Mouse (Mus musculus) neural tube, embryonic 13.5 days (tissue): Measurements from ENCODE around the gene Gm28051. TPM values are rescaled to one million over a fixed set of nuclear protein-coding genes. Genes with fewer than 3 reads are reported as not detected.

ENCODE experiments used
- ATAC-seq: fragments of 200-750 bp; cut with Nextera tagmentation; 2 replicates; pipeline ENCODE4 v1.8.0; 2017; ENCODE audit warnings: low read depth, mild to moderate bottlenecking, moderate TSS enrichment, moderate library complexity
- H3K27ac ChIP-seq: fragments of 300-500 bp; sonication (generic); replicated peaks from 2 replicates; pipeline ENCODE4 v1.5.1; 2015; ENCODE audit warnings: moderate library complexity, mild to moderate bottlenecking, inconsistent platforms
- H3K27me3 ChIP-seq: fragments of 300-500 bp; sonication (generic); 2 replicates; pipeline ENCODE4 v1.6.1; 2015; ENCODE audit warnings: mild to moderate bottlenecking, inconsistent platforms
- H3K36me3 ChIP-seq: fragments of 300-500 bp; sonication (generic); 2 replicates; pipeline ENCODE4 v1.6.1; 2015; ENCODE audit warnings: mild to moderate bottlenecking, inconsistent platforms
- H3K4me1 ChIP-seq: fragments of 300-500 bp; sonication (generic); replicated peaks from 2 replicates; pipeline ENCODE4 v1.6.1; 2015; ENCODE audit warnings: inconsistent platforms
- H3K4me2 ChIP-seq: fragments of 300-500 bp; sonication (generic); 2 replicates; pipeline ENCODE4 v1.6.1; 2015; ENCODE audit warnings: inconsistent platforms, mild to moderate bottlenecking, moderate library complexity
- H3K4me3 ChIP-seq: fragments of 300-500 bp; sonication (generic); 2 replicates; pipeline ENCODE4 v1.5.1; 2015; ENCODE audit warnings: mild to moderate bottlenecking, inconsistent platforms
- H3K9ac ChIP-seq: fragments of 300-500 bp; sonication (generic); 2 replicates; pipeline ENCODE4 v1.6.1; 2015; ENCODE audit warnings: moderate library complexity, mild to moderate bottlenecking, inconsistent platforms
- H3K9me3 ChIP-seq: fragments of 300-500 bp; sonication (generic); 2 replicates; pipeline ENCODE4 v1.6.1; 2016; ENCODE audit warnings: inconsistent platforms
- whole genome bisulfite sequencing: fragments of 180-500 bp; shearing (Covaris S2); methylation state at CpG from one replicate; pipeline ENCODE4 v1.1.7; 2015; 5-methylcytosine and 5-hydroxymethylcytosine counted together
- polyA plus RNA-seq: library from polyadenylated mRNA; unstranded; fragments of >200 nt; fragmentation: Nextera tagmentation; extraction: Ambion mirVana; gene quantifications from 2 replicates; pipeline ENCODE4 v1.2.1, GENCODE M21; 2015

Gene Gm28051
- polyA plus RNA-seq, 1 experiment from 2014 or later: not detected

- Histone ChIP-seq H3K36me3 (no peaks in the 10 kb centered on the region), H3K4me2 (peak overlapping the region; percentile 71), H3K4me3 (peak overlapping the region; percentile 64), H3K27me3 (no peaks in the 10 kb centered on the region; the same call in 1 of the 2 replicates), H3K9ac (peak overlapping the region; percentile 83), H3K9me3 (no peaks in the 10 kb centered on the region), H3K4me1 (peaks cover 73% of the 10 kb centered on the region), H3K27ac (peak overlapping the region; percentile 67)
- 5% methylated on average over 4 of the region's 4 CpGs for WGBS
- ATAC-seq: no peak
These were observed 54.5 kb downstream of the Gm28051 start for GRCm38 (mm10) chr12:102703111-102703412.

GRCm38 (mm10) chr12:102702356-102703110 is 55.0 kb downstream of the Gm28051 start:
- peak overlapping the region; percentile 64 for H3K4me3 ChIP-seq

GRCm38 (mm10) chr12:102701691-102702207 is 55.8 kb downstream of the Gm28051 start:
- Histone ChIP-seq H3K27ac (peak overlapping the region; percentile 67; the same call in 1 of the 2 replicates), H3K4me1 (peaks cover 86% of the 10 kb centered on the region), H3K4me2 (peak overlapping the region; percentile 71), H3K27me3 (no peaks in the 10 kb centered on the region), H3K36me3 (no peaks in the 10 kb centered on the region), H3K4me3 (0 out of 2 replicates have a peak overlapping the region, but pooled peaks have one; percentile 64), H3K9me3 (no peaks in the 10 kb centered on the region), H3K9ac (0 out of 2 replicates have a peak overlapping the region, but pooled peaks have one; percentile 17)
- 94% methylated on average over 5 of the region's 5 CpGs for WGBS
- ATAC-seq: no peak

More at GRCm38 (mm10) chr12:102702356-102703110, 55.0 kb downstream of the Gm28051 start:
- Histone ChIP-seq H3K4me2 (peak overlapping the region; percentile 71), H3K36me3 (no peaks in the 10 kb centered on the region), H3K27ac (peak overlapping the region; percentile 67), H3K9ac (peak overlapping the region; percentile 83), H3K9me3 (no peaks in the 10 kb centered on the region), H3K27me3 (no peaks in the 10 kb centered on the region; the same call in 1 of the 2 replicates), H3K4me1 (peaks cover 78% of the 10 kb centered on the region)
- 1% methylated on average over 15 of the region's 15 CpGs for WGBS
- ATAC-seq: no peak

- ATAC-seq: no peak
- Histone ChIP-seq H3K27me3 (no peaks in the 10 kb centered on the region), H3K4me1 (peaks cover 88% of the 10 kb centered on the region), H3K36me3 (no peaks in the 10 kb centered on the region), H3K27ac (peak overlapping the region; percentile 25; the same call in 1 of the 2 replicates), H3K4me2 (no peak overlapping the region), H3K9ac (no peak overlapping the region), H3K4me3 (no peak overlapping the region), H3K9me3 (no peaks in the 10 kb centered on the region)
- 63% methylated on average over 12 of the region's 12 CpGs for WGBS
These were observed 57.1 kb downstream of the Gm28051 start for GRCm38 (mm10) chr12:102700453-102700852.

- 19% methylated on average over 1 of the region's 1 CpGs for WGBS
These were observed 58.4 kb downstream of the Gm28051 start for GRCm38 (mm10) chr12:102699156-102699555.

GRCm38 (mm10) chr12:102698089-102698684 is 59.4 kb downstream of the Gm28051 start:
- Histone ChIP-seq H3K27ac (peak overlapping the region; percentile 55), H3K9me3 (no peaks in the 10 kb centered on the region), H3K4me2 (no peak overlapping the region), H3K27me3 (no peaks in the 10 kb centered on the region), H3K4me1 (peaks cover 85% of the 10 kb centered on the region), H3K36me3 (no peaks in the 10 kb centered on the region), H3K9ac (0 out of 2 replicates have a peak overlapping the region, but pooled peaks have one; percentile 13), H3K4me3 (no peak overlapping the region)
- 0 out of 2 replicates have a peak, but pooled peaks have one; percentile 21 for ATAC-seq
- 0% methylated on average over 1 of the region's 1 CpGs for WGBS

More at GRCm38 (mm10) chr12:102699156-102699555, 58.4 kb downstream of the Gm28051 start:
- Histone ChIP-seq H3K9ac (peak overlapping the region; percentile 13; the same call in 1 of the 2 replicates), H3K27ac (peak overlapping the region; percentile 55; the same call in 1 of the 2 replicates), H3K4me1 (peaks cover 95% of the 10 kb centered on the region), H3K36me3 (no peaks in the 10 kb centered on the region), H3K9me3 (no peaks in the 10 kb centered on the region), H3K27me3 (no peaks in the 10 kb centered on the region), H3K4me3 (no peak overlapping the region), H3K4me2 (no peak overlapping the region)
- ATAC-seq: no peak

- no peaks in the 10 kb centered on the region for H3K27me3 ChIP-seq
- H3K36me3 ChIP-seq: no peaks in the 10 kb centered on the region
- 77% methylated on average over 7 of the region's 7 CpGs for WGBS
- no peaks in the 10 kb centered on the region for H3K9me3 ChIP-seq
- H3K4me2 ChIP-seq: no peak overlapping the region
- H3K27ac ChIP-seq: peak overlapping the region; percentile 55; the same call in 1 of the 2 replicates
- ATAC-seq: no peak
- peaks cover 77% of the 10 kb centered on the region for H3K4me1 ChIP-seq
- no peak overlapping the region; the same call in 1 of the 2 replicates for H3K9ac ChIP-seq
- no peak overlapping the region for H3K4me3 ChIP-seq
These were observed 60.2 kb downstream of the Gm28051 start for GRCm38 (mm10) chr12:102697381-102697780.

- whole genome bisulfite sequencing: 87% methylated on average over 14 of the region's 14 CpGs
- Histone ChIP-seq H3K4me2 (no peak overlapping the region), H3K4me3 (no peak overlapping the region), H3K27me3 (no peaks in the 10 kb centered on the region), H3K27ac (no peak overlapping the region), H3K36me3 (no peaks in the 10 kb centered on the region), H3K9me3 (no peaks in the 10 kb centered on the region), H3K9ac (no peak overlapping the region), H3K4me1 (peaks cover 73% of the 10 kb centered on the region)
- no peak for ATAC-seq
These were observed 60.8 kb downstream of the Gm28051 start for GRCm38 (mm10) chr12:102696635-102697354.

GRCm38 (mm10) chr12:102695369-102696239 is 62.0 kb downstream of the Gm28051 start:
- no peak overlapping the region for H3K4me3 ChIP-seq
- no peak for ATAC-seq
- H3K9me3 ChIP-seq: no peaks in the 10 kb centered on the region
- WGBS: 60% methylated on average over 18 of the region's 18 CpGs
- peak overlapping the region; percentile 38; the same call in 1 of the 2 replicates for H3K27ac ChIP-seq
- H3K4me2 ChIP-seq: no peak overlapping the region
- H3K27me3 ChIP-seq: no peaks in the 10 kb centered on the region
- H3K9ac ChIP-seq: no peak overlapping the region; the same call in 1 of the 2 replicates
- peaks cover 66% of the 10 kb centered on the region for H3K4me1 ChIP-seq
- H3K36me3 ChIP-seq: no peaks in the 10 kb centered on the region

GRCm38 (mm10) chr12:102691761-102692160 is 65.8 kb downstream of the Gm28051 start:
- H3K27me3 ChIP-seq: no peaks in the 10 kb centered on the region
- no peak overlapping the region for H3K9ac ChIP-seq
- no peak for ATAC-seq
- H3K4me2 ChIP-seq: no peak overlapping the region
- no peak overlapping the region for H3K27ac ChIP-seq
- H3K9me3 ChIP-seq: no peaks in the 10 kb centered on the region
- no peaks in the 10 kb centered on the region for H3K36me3 ChIP-seq
- H3K4me3 ChIP-seq: no peak overlapping the region
- peaks cover 28% of the 10 kb centered on the region for H3K4me1 ChIP-seq
- WGBS: 78% methylated on average over 7 of the region's 7 CpGs

GRCm38 (mm10) chr12:102691180-102691579 is 66.4 kb downstream of the Gm28051 start:
- WGBS: 69% methylated on average over 11 of the region's 11 CpGs
- Histone ChIP-seq H3K36me3 (no peaks in the 10 kb centered on the region), H3K4me3 (no peak overlapping the region), H3K27ac (no peak overlapping the region), H3K9ac (no peak overlapping the region), H3K4me1 (peaks cover 25% of the 10 kb centered on the region), H3K27me3 (no peaks in the 10 kb centered on the region), H3K4me2 (no peak overlapping the region), H3K9me3 (no peaks in the 10 kb centered on the region)
- ATAC-seq: no peak
